Mouse (Mus musculus) bone marrow, adult 2 months (tissue): ENCODE measurements at regions not wholly inside any gene's neighbourhood (a gene's known extent, or its start where the extent isn't known, plus 50 kb on each side); places are given as distances from the start of the nearest gene placed in this dataset.
"Not testable (repeated sequence)": the region's sequence is repeated elsewhere in the genome, so short reads cannot be mapped to it uniquely, and the experiment has no call there.

Source experiments
- H3K27ac ChIP-seq: fragments of 200-500 bp; 2 replicates; pipeline ENCODE4 v1.5.1; 2012; ENCODE audit warnings: low read depth, mild to moderate bottlenecking, control low read depth, inconsistent platforms, low read length; ENCODE audit not compliant: control insufficient read depth, poor library complexity, insufficient read depth
- H3K4me1 ChIP-seq: fragments of 200-500 bp; 2 replicates; pipeline ENCODE4 v1.6.1; 2011; ENCODE audit warnings: low read length; ENCODE audit not compliant: control insufficient read depth, insufficient read depth
- H3K4me3 ChIP-seq: fragments of 200-500 bp; replicated peaks from 2 replicates; pipeline ENCODE3; 2011; ENCODE audit warnings: mild to moderate bottlenecking, low read depth, low read length, control low read depth; ENCODE audit not compliant: control insufficient read depth
- CTCF ChIP-seq: fragments of 200-500 bp; IDR thresholded peaks from 2 replicates; pipeline ENCODE4 v1.5.1; 2011; ENCODE audit warnings: low read length, control low read depth; ENCODE audit not compliant: control insufficient read depth, insufficient read depth
- POLR2A ChIP-seq: fragments of 200-500 bp; IDR thresholded peaks from 2 replicates; pipeline ENCODE4 v1.6.1; 2011; ENCODE audit warnings: low read depth, mild to moderate bottlenecking, control low read depth, low read length, borderline replicate concordance; ENCODE audit not compliant: control insufficient read depth
- WGBS: fragments of 180-500 bp; shearing (Covaris S2); methylation state at CpG from one replicate; pipeline ENCODE4 v1.1.7; 2018; 5-methylcytosine and 5-hydroxymethylcytosine counted together

GRCm38 (mm10) chr12:115655781-115656180, 391.7 kb upstream of the Zfp386 start:
- no peaks in the 10 kb centered on the region for H3K4me1 ChIP-seq
- H3K27ac ChIP-seq: no peak overlapping the region
- TF ChIP-seq CTCF: no peak
- no peak for TF ChIP-seq POLR2A
- H3K4me3 ChIP-seq: no peak overlapping the region
- WGBS: 27% methylated on average over 1 of the region's 1 CpGs

- not testable (repeated sequence) for H3K27ac ChIP-seq
Measured at GRCm38 (mm10) chr12:115664081-115664480, 383.4 kb upstream of the Zfp386 start.

GRCm38 (mm10) chr12:115671683-115672082, 375.8 kb upstream of the Zfp386 start:
- H3K27ac ChIP-seq, H3K4me3 ChIP-seq, H3K4me1 ChIP-seq: not testable (repeated sequence)
- 69% methylated on average over 3 of the region's 3 CpGs for WGBS

More at GRCm38 (mm10) chr12:115664081-115664480, 383.4 kb upstream of the Zfp386 start:
- not testable (repeated sequence) for H3K4me1 ChIP-seq, H3K4me3 ChIP-seq

DNA sequence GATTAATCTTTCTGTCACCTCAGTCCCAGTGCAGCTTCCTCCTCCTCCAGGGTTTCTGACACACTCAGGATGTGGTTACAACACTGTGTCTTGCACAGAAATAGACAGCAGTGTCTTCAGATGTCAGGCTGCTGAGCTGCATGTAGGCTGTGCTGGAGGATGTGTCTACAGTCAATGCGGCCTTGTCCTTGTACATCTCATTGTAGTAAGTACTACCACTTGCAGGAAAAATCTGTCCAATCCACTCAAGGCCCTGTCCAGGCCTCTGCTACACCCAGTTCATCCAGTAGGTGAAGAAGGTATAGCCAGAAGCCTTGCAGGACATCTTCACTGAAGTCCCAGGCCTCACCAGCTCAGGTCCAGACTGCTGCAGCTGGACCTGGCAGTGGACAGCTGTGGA, 355.7 kb upstream of the Zfp386 start:
- Histone ChIP-seq H3K27ac (peak overlapping the region; percentile 27; the same call in 1 of the 2 replicates), H3K4me3 (no peak overlapping the region), H3K4me1 (no peaks in the 10 kb centered on the region)
- TF ChIP-seq POLR2A (no peak), CTCF (no peak)
- WGBS: 18% methylated on average over 1 of the region's 1 CpGs

- H3K4me3 ChIP-seq, H3K4me1 ChIP-seq, H3K27ac ChIP-seq: not testable (repeated sequence)
- WGBS: 37% methylated on average over 1 of the region's 1 CpGs
Measured at GRCm38 (mm10) chr12:115709813-115710212, 337.7 kb upstream of the Zfp386 start.

- not testable (repeated sequence) for H3K4me3 ChIP-seq, H3K27ac ChIP-seq, H3K4me1 ChIP-seq
- WGBS: 14% methylated on average over 4 of the region's 6 CpGs
Measured at GRCm38 (mm10) chr12:115742039-115742438, 305.5 kb upstream of the Zfp386 start.

DNA sequence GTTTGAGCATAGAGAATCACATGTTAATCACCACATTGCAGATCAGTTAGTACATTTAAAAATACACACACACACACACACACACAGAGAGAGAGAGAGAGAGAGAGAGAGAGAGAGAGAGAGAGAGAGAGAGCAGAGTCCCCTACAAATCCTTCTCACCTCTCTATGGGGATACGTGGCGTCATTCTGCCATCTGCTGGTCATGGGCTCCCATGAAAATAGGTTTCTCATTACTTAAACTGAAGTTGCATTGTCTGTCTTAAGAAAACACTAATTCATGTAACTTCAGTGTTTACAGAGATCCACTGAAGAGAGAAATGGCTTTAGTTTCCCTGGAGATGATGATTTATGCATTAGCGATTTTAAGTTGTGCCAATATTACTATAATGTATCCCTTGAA, 297.9 kb upstream of the Zfp386 start:
- H3K27ac ChIP-seq, H3K4me1 ChIP-seq, H3K4me3 ChIP-seq: not testable (repeated sequence)
- 16% methylated on average over 3 of the region's 3 CpGs for WGBS
- TF ChIP-seq CTCF: 0 out of 2 replicates have a peak, but pooled peaks have one; percentile 26

GRCm38 (mm10) chr12:115753135-115753534, 294.4 kb upstream of the Zfp386 start:
- not testable (repeated sequence) for H3K27ac ChIP-seq, H3K4me3 ChIP-seq, H3K4me1 ChIP-seq
- 63% methylated on average over 1 of the region's 1 CpGs for WGBS

- H3K27ac ChIP-seq, H3K4me1 ChIP-seq, H3K4me3 ChIP-seq: not testable (repeated sequence)
- WGBS: 16% methylated on average over 4 of the region's 4 CpGs
Measured at GRCm38 (mm10) chr12:115757526-115757925, 290.0 kb upstream of the Zfp386 start.

DNA sequence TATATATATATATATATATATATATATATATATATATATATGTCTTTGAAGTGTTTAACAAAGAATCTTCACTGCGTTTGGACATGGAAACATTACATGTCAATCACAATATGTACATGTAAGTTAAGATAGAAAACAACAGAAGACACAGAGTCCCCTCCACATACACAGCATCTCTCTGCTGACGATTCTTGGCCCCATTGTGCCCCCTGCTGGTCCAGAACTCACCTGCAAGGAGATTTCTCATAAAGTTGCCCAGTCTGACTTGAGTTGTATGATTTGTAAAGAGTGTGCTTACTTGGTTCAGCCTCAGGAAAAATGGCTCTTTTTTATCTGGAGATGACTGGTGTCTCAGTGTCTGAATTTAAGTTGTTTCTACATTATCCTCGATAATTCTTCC, 288.5 kb upstream of the Zfp386 start:
- H3K4me3 ChIP-seq, H3K27ac ChIP-seq, H3K4me1 ChIP-seq: not testable (repeated sequence)
- peak; percentile 26; the same call in 1 of the 2 replicates for TF ChIP-seq CTCF
- 33% methylated on average over 3 of the region's 3 CpGs for WGBS

GRCm38 (mm10) chr12:115761766-115762165, 285.8 kb upstream of the Zfp386 start:
- not testable (repeated sequence) for H3K4me3 ChIP-seq, H3K4me1 ChIP-seq, H3K27ac ChIP-seq
- no CpG with 5 or more reads among the region's 1 CpGs for WGBS

GRCm38 (mm10) chr12:115764939-115765479, 282.5 kb upstream of the Zfp386 start:
- H3K27ac ChIP-seq: peak overlapping the region; percentile 65; the same call in 1 of the 2 replicates
- H3K4me1 ChIP-seq, H3K4me3 ChIP-seq: not testable (repeated sequence)
- 10% methylated on average over 4 of the region's 4 CpGs for WGBS

DNA sequence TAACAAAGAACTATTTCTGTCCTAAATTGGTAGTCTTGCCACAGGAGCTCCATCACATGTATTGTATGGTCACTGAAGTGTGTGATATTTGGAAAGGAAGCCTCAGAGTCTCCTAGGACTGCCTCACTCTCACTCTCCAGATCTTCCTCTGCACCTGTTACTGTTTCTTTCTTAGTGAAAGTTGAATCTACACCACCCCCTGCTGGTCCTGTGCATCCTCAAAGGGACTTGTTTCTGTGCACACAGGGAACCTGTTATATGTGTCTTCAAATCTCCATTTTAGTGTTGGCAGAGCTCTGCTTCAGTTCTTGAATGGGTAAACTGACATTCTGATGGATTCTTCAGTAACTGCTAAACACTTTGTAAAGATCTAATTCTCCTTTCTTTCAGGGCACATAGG, 276.3 kb upstream of the Zfp386 start:
- H3K27ac ChIP-seq, H3K4me3 ChIP-seq, H3K4me1 ChIP-seq: not testable (repeated sequence)

GRCm38 (mm10) chr12:115790369-115790768, 257.2 kb upstream of the Zfp386 start:
- peak overlapping the region; percentile 51; the same call in 1 of the 2 replicates for H3K27ac ChIP-seq
- 5% methylated on average over 1 of the region's 1 CpGs for WGBS
- H3K4me3 ChIP-seq, H3K4me1 ChIP-seq: not testable (repeated sequence)
